Mouse (Mus musculus) retina, embryonic 14.5 days (tissue): ENCODE measurements around the gene Zfp42.
"Not testable (repeated sequence)": the region's sequence is repeated elsewhere in the genome, so short reads cannot be mapped to it uniquely, and the experiment has no call there.

Experiments
- DNase-seq: peaks from one replicate; pipeline ENCODE4 v3.0.0-alpha.2; 2015; ENCODE audit warnings: low spot score

The Zfp42 gene

DNA sequence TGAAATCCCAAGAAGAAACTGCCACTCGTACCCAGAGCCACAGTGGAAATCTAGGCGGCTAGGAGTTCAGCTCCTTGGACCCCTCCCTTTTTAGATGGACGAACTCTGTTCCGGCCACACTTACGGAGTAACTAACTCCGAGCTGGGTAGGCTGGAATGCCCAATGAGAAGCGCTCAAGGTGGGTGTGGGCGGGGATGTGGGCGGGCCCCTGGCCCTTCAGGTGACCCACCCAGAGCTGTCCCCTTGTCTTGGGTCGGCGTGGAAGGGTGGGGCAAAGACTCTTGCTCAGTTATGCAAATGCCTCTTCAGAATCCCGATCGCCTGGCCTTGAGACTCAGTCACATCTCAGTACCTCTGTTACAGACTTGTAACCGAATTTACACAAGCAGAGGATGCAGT is at the start of gene Zfp42:
Zfp42 (minus strand) TSS at position 85 of the 400 bp plus-strand sequence.
- no peak for DNase-seq

DNA sequence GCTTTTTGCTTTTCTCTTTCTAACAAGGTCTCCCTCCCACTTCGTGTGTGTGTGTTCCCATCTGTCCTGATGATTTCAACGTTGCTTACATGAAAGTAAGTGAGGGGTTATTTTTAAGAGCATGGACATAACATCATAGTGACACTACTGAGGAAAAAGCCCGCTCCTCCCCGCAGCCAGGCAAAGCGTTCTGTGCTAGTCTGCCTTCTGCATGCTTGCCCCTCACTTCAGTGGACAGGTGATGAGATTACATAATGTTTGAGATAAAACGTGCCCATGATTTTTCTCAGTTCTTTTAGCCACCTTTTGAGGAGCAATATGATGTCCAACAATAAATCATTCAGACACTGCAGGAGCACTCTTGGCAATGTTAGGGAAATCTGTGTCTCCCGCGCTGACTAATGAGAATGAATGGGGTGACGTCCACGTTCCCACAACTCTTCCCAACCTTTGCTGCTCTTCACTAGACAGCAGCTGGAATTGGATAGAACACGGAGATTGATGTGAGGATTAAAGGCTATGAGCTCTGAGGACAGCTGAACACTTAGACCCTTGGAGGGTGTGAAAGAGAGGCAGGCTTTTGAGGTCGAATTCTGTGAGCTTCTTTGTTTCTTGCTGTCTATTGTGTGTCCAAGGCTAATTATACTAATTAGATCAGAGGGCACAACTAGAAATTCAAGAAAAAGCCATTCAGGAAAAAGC is 49.4 kb upstream of the Zfp42 start:
- peak; percentile 53 for DNase-seq

DNA sequence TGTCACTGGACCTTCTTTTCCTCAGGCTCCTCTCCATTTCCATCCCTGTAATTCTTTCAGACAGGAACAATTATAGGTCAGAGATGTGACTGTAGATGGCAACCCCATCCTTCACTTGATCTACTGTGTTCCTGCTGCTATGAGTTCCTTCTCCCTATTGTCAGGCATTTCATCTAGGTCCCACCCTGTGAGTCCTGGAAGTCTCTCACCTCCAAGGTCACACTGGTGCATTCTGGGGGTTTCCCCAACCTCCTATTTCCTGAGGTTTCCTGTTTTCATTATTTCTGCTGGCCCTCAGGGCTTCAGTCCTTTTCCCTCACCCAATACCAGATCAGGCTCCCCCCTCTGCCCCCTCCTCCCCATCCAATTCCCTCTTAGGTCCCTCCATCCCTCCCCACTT is 45.5 kb upstream of the Zfp42 start:
- DNase-seq = not testable (repeated sequence)

GRCm38 (mm10) chr8:43338555-43338954 is 31.8 kb upstream of the Zfp42 start:
- DNase-seq = no peak

DNA sequence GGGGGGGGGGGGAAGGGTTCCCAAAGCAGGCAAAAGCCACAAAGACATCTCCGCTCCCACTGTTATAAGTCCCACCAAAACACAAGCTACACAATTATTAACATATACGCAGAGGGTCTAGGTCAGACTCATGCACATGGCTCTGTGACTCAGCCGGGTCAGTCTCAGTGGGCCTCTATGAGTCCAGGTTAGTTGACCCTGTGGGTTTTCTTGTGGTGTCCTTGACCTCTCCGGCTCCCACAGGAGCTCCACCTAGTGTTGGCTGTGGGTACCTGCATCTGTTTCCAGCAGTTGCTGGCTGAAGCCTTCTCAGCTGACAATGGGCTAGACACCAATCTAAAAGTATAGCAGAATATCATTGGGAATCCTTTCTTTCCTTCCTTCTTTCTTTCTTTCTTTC is 26.7 kb upstream of the Zfp42 start:
- peak; percentile 41 for DNase-seq

GRCm38 (mm10) chr8:43331657-43332056 is 24.9 kb upstream of the Zfp42 start:
- no peak for DNase-seq

DNA sequence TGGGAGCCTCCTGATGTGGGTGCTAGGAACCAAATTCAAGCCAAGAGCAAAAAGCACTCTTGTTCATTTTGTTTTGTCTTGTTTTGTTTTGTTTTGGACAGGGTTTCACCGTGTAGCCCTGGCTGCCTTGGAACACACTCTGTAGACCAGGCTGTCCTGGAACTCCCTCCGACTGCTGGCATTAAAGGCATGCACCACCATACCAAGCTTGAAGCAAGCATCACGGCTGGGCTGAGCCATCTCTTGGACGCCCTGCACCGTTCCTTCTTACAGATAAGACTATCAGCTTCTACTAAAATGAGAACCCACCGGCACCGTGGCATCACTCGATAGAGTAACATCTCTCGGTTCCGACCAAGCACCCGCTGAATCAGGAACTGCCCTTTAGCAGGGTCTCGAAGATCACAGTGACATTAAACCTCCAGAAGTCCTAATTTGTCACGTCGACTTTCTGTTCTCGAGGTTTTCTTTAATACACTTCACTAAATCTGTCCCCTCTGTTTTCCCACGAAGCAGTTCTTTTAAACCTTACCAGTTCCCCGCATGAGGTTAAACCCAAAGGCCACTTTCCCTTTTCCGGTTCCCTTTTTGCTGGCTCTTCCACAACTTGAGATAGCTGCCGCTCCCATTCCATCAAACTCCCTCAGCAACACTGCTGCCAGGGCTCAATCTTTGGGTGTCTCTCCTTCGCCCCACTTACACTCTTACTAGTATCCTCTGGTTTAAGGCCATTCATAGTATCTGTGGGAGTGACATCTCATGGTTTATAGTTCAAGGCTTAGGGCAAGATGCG is 23.3 kb upstream of the Zfp42 start:
- no peak for DNase-seq

DNA sequence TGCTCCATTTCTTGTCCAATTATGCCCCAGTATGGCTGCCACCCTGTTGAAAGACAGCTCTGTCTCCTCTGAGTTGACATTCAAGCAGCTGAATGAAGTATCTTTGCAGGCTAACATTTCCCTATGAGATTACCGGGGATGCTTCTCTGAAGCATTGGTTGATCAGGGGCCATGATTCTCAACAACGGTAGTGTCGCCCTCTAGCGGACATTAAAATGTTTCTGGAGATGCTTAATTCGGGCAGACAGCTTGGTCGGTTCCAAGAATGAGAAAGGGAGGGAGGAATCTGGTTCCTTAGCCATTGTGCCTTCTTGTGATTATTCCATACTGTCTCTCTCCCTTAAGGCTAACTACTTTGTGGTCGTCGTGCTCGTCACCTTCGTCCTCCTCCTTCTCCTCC is 21.9 kb upstream of the Zfp42 start:
- DNase-seq = no peak

DNA sequence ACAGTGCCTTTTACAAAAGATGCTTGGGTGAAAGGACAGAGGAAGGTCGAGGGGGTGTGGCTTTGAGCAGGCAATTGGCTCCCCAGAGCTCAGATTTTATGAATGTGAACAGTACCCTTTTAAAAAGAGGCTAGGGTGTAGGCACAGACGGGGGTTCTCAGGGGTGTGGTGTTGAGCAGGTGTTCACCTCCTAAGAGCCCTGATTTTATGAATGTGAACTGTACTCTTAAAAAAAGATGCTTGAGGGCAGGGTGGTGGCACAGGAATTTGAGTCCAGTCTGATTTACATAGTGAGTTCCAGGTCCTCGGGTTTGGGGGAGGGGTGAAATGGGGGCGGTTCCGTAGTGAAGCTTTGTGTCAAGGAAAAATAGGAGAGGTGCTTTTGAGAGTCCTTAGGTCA is 14.0 kb upstream of the Zfp42 start:
- no peak for DNase-seq

DNA sequence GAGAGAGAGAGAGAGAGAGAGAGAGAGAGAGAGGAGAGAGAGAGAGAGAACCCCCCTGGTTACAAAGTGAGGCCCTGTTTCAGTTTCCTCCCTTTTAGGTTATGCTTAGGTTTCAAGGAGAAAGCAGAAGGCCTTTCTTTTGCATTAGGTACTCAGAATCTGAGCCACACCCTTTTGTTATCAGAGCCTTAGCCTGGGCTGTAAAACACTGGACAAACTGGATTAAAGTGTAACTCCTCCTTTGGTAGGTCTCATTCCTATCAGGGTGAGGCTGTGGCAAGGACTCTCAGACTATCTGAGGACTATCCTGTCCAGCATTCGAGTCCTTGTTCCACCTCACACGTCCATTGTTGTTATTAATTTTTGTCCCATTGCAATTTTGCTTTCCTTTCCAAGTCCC is 1.4 kb upstream of the Zfp42 start:
- no peak for DNase-seq

GRCm38 (mm10) chr8:43305676-43306075 is 1.1 kb downstream of the Zfp42 start:
- DNase-seq = no peak

DNA sequence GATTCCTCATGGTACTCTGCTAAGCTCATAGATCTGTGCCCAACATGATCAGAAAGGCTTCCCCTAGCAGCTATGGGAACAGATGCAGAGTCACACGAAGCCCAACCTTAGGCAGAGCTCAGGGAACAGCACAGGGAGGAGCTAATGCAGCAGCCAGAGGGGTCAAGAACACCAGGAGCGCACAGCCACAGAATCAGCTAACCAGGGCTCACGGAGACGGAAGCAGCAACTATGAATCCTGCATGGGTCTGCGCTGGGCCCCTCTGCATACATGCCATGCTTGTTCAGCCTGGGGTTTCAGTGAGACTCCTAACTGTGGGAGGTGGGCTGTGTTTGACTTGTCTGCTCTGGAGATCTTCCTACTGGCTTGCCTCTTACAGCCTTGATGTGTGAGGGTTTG is 7.0 kb downstream of the Zfp42 start:
- DNase-seq = no peak

GRCm38 (mm10) chr8:43295826-43296225 is 11.0 kb downstream of the Zfp42 start:
- DNase-seq = no peak

DNA sequence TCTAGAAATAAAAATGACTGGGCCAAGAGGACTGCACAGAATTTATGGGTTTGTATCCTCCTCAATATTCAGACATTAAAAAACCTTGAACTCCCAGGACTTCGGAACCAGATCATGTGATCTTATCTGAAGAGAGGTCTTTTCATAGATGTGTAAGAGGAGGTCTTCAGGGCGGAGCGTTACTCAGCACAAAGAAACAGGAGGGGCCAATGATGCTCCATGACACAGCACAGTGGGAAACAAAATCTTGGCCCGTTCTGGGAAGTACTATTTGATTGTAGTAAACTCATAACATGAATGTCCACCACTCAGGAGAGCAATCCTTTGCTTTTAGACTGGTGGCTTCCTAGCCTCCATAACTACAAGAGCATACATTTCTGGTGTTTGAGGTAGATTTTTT is 12.6 kb downstream of the Zfp42 start:
- DNase-seq = no peak

- no peak for DNase-seq
Measured at GRCm38 (mm10) chr8:43290424-43291111, 16.2 kb downstream of the Zfp42 start.

GRCm38 (mm10) chr8:43289781-43290180 is 17.0 kb downstream of the Zfp42 start:
- no peak for DNase-seq

GRCm38 (mm10) chr8:43288840-43289239 is 17.9 kb downstream of the Zfp42 start:
- DNase-seq = no peak

- no peak for DNase-seq
Measured at GRCm38 (mm10) chr8:43287456-43287855, 19.3 kb downstream of the Zfp42 start.

- DNase-seq = no peak
Measured at GRCm38 (mm10) chr8:43283231-43283630, 23.5 kb downstream of the Zfp42 start.

- no peak for DNase-seq
Measured at GRCm38 (mm10) chr8:43278397-43278796, 28.4 kb downstream of the Zfp42 start.

GRCm38 (mm10) chr8:43260961-43261360 is 45.8 kb downstream of the Zfp42 start:
- DNase-seq = no peak

DNA sequence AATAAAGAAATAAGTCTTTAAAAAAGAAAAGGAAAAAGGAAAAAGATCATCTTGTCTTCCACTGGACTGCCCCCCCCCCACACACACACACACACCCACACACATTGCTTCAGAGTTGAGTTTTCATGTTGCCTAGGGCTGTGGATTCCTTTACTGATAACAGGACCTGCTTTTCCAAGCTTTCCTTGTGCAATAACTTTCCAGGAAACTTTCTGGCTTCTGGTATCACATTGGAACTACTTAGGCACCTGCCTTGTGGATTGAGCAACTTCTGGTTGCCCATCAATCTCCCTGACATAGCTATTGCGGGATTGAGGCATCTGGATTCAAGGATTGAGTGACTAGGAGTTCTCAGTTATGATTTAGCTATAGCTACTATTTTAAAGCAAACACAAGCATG is 48.9 kb downstream of the Zfp42 start:
- DNase-seq = no peak

DNA sequence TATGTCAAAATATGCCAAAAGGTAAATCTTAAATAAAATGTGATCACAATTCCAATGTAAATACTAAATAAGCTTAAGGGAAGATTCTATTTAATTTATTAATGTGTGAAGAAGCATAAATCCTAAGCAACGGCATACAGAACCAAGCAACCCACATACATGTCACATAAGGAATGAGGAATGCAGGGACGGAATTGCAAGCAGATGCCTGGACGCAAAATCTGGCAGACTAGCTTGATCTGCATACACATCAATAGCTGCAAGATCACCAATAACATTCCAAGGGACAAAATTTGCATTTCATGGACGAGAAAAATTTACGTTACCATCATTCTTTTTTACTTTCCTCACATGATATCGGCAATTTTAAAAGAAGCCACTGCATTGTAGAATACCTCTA is 51.1 kb downstream of the Zfp42 start:
- no peak for DNase-seq
